Mouse (Mus musculus) right cerebral cortex, postnatal 4 days (tissue): ENCODE measurements around the gene Fbxw4.

Source experiments
- DNase-seq: peaks from one replicate; pipeline ENCODE4 v3.0.0-alpha.2; 2022

The Fbxw4 gene

GRCm38 (mm10) chr19:45659738-45660502 is at the start of gene Fbxw4:
TSS of gene Fbxw4 (minus strand) at chr19:45660312.
- peak; percentile 65 for DNase-seq

DNA sequence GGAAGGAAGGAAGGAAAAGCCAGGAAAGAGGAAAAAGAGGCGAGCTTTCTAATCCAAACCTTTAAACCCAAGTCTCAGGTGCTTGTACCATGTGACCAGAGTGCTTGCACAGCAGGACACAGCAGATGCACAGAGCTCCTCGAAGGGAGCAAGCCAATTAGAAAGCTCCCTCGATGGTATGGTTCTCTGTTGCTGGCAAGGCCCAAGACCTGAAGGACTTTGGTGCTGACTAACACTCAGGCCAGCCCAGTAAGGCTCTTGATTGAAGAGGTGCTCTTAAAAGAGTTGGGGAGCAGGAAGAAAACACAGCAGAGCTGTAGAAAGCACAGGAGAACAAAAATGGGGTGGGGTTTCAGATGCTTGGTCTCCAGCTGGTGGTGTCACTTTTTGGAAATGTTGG is 48.6 kb upstream of the Fbxw4 start:
- no peak for DNase-seq

DNA sequence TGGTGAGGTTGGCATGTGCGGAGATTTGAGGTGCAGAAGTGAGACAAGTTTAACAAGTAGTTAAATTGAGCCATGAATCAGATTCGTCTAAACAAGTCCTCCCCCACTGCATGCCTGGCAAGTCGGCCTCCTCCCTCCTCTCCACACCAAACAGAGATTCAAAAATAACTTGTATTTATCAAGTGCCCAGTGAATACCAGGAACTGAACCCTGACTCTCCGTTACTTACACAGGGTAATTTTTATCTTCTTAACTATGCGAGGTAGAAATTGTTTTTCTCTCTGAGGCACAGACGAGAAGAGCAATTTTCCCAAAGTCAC is 36.1 kb upstream of the Fbxw4 start:
- DNase-seq: no peak

GRCm38 (mm10) chr19:45695496-45696280 is 35.6 kb upstream of the Fbxw4 start:
- DNase-seq: no peak

DNA sequence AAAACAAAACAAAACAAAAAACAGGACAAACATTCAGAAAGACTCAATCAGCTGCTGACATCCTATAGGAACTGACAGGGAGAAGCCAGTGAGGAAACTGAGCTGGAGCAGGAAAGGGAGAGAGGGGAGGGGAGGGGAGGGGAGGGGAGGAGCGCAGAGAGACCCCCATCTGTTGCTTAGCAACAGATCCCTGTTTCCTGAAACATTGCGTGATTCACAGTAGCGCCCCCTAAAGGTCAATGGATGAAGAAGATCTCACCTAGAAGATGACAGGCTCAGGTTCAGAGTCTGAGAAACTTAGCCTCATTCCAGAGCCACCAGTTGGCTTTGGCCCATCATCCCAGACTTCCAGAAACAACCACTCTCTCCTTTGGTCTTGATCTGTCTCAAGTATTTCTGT is 33.9 kb upstream of the Fbxw4 start:
- no peak for DNase-seq

DNA sequence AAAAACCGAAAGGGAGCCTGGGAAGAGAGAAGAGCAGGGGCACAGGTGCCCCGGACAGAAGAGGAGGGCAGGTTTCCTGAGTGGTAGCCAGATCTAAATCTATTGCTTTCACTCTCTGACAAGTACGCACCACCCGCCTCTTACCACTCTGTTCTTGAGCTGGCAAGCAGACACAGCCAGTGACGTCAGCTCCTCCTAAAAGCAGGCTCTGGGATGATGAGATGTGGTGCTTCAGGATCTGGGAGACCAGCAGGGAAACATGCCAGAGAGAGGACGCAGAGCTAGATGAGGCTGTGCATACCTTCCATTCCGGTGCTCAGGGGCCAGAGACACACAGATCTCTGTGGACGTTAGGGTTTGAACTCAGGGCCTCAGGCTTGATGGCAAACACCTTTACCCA is 32.1 kb upstream of the Fbxw4 start:
- no peak for DNase-seq

DNA sequence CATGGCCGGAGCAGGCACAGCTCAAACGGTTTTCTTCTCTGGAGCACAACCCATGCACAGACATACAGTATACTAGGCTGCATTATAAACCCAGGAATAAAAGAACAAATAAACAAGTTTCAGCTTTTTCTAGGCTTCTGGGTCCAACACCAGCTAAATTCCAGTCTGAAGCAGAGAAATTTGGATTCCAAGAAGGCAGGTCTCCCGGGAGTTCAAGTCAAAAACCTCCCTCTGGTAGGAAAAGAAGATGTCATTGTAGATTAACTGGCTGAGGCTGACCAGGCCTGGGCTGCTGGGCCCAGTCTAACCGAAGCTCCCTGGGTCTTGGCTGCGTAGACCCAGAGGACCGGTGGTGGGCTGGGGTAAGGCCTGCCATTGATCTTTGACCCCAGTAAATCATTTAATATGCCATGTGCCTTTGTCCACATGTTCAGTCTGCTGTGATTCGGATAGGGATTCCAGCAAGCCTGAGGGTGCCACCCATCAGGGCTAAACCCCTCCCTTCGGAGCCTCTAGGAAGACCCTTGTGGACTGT is 31.0 kb upstream of the Fbxw4 start:
- DNase-seq: no peak

GRCm38 (mm10) chr19:45687001-45687400 is 26.9 kb upstream of the Fbxw4 start:
- no peak for DNase-seq

DNA sequence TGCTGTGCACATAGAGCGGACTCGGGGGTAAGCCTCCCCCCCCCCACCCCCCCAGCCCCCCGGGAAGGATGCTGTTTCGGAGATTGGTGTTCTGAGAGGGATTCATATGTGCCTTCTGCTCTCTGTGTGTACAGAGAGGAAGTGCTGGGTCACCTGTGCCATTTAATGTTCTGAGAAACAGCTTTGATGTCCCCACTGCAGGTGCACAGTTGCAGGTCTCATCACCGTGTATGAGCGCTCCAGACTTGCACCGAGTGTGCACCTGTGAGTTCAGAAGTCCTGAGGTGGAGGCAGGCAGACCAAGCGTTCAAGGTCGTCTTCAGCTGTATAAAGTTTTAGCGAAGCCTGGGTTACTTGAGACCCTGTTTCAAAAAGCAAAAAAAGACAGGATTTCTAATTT is 23.6 kb upstream of the Fbxw4 start:
- no peak for DNase-seq

- no peak for DNase-seq
Measured at GRCm38 (mm10) chr19:45680495-45681130, 20.5 kb upstream of the Fbxw4 start.

GRCm38 (mm10) chr19:45676723-45677269 is 16.7 kb upstream of the Fbxw4 start:
- no peak for DNase-seq

GRCm38 (mm10) chr19:45675720-45676581 is 15.8 kb upstream of the Fbxw4 start:
- DNase-seq: no peak

- no peak for DNase-seq
Measured at GRCm38 (mm10) chr19:45675196-45675595, 15.1 kb upstream of the Fbxw4 start.

DNA sequence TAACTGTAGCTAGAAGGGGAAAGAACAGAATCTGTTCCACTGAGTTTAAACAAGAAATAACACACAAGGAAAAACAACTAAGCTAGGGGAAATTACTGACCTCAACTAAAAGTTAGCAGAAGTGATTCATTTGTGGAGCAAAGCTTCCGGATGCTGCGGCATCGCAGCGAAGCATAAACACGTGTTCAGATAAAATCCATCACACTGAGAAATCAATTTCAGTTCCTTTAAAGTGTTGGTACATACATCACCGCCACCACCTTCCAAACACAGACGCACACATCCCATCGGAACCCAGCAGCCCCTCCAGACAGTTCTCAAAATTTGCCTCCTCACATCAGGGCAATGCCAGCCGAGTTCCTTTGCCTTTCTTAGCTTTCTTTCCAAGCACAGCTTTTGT is 12.9 kb upstream of the Fbxw4 start:
- no peak for DNase-seq

DNA sequence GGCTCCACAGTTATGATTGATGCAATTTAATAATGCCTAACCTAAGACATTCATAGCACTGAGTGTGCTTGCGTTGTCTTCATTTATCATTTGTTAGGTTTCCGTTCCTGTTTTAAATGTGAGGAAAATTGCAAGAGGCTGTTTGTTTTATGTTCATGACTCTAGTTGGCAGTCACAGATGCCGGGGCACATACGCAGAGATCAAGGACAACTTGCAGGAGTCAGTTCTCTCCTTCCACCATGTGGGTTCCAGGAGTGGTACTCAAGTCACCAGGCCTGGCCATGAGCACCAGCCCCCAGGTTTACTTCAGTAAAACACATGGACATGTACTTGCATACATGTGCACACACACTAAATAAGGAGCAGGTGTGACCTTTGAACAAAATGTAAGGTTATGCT is 8.9 kb upstream of the Fbxw4 start:
- no peak for DNase-seq

GRCm38 (mm10) chr19:45663851-45664250 is 3.7 kb upstream of the Fbxw4 start:
- DNase-seq: no peak

GRCm38 (mm10) chr19:45660503-45660790 is 335 bp upstream of the Fbxw4 start:
- no peak for DNase-seq

- peak; percentile 26 for DNase-seq
Measured at GRCm38 (mm10) chr19:45659301-45659737, 793 bp downstream of the Fbxw4 start.

DNA sequence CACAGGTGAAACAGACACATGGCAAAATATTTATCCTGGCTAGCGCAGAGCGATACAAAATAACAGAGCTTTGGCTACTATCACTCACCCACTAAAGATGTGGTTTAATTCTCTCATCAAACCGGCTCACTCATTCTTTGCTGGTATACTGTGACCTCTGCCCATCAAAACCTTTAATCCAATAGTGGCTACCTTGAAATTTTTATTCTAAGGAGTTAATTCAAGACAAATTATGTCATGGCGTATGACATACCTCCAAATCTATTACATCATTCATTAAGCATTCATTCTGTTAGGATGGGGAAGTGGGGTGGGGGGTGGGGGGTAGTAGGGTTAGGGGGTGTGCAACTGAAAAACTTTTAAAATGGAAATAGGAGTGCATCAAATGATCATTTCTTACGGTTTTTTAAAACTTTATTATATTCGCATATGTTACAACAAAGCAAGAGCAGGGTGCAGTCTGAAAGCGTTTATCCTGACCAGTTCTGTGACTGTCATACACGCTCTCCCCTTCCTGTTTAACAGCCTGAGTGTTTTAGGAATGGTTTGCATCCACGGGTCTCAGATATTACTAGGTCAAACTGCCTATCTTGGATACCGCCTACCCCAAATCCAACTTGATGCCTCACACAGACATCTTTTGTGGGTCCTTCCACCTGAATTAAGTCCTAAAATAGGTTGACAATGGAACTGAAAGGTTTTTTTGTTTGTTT is 1.4 kb downstream of the Fbxw4 start:
- no peak for DNase-seq

DNA sequence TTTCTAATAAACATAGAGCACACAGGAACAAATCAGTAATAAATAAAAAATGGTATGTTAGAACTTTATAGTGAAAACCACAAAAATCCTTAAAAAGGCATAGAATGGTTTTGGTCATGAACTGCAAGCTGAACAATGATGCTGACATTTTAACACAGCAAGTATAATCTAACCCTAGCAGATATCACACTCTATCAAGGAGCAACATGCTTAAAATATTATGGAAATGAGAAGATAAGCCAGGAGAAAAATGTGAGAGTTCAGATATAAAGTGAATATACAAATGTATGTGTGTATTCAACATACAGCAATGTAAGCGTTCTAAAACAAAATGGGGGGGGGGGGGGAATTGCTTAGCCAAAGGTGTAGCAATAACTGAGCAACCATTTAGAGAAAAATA is 2.3 kb downstream of the Fbxw4 start:
- DNase-seq: no peak

GRCm38 (mm10) chr19:45656810-45657595 is 3.1 kb downstream of the Fbxw4 start:
- DNase-seq: no peak
